Mouse (Mus musculus) G1E (cell line): ENCODE results near the gene Med23. TPM values are rescaled to one million over a fixed set of nuclear protein-coding genes. Genes with fewer than 3 reads are reported as not detected.

Experiments
- ATAC-seq: 2 replicates; pipeline ENCODE4 v1.8.0; 2016; ENCODE audit warnings: mild to moderate bottlenecking; ENCODE audit not compliant: insufficient number of reproducible peaks, poor library complexity, low FRiP score, severe bottlenecking; ENCODE audit errors: extremely low read depth
- DNase-seq: peaks from one replicate; pipeline ENCODE4 v3.0.0; 2012; ENCODE audit warnings: low spot score
- H3K27me3 ChIP-seq: 2 replicates; pipeline ENCODE4 v1.6.1; 2012; ENCODE audit warnings: mild to moderate bottlenecking, low read length, inconsistent platforms; ENCODE audit not compliant: insufficient read depth
- H3K36me3 ChIP-seq: replicated peaks from 2 replicates; pipeline ENCODE3; 2012; ENCODE audit warnings: mild to moderate bottlenecking, inconsistent platforms
- H3K4me1 ChIP-seq: 2 replicates; pipeline ENCODE4 v1.6.1; 2012; ENCODE audit warnings: low read depth, low read length, inconsistent platforms, mixed read lengths; ENCODE audit not compliant: insufficient read depth
- H3K4me3 ChIP-seq: 2 replicates; pipeline ENCODE4 v1.5.1; 2012; ENCODE audit warnings: low read depth, mild to moderate bottlenecking, inconsistent platforms, low read length, moderate library complexity, mixed read lengths
- H3K9me3 ChIP-seq: replicated peaks from 2 replicates; pipeline ENCODE4 v1.6.1; 2012; ENCODE audit warnings: inconsistent platforms
- CTCF ChIP-seq: IDR thresholded peaks from 2 replicates; pipeline ENCODE4 v1.5.1; 2012; ENCODE audit warnings: low read depth, low read length, inconsistent platforms, mixed read lengths
- GATA1 ChIP-seq: IDR thresholded peaks from 2 replicates; pipeline ENCODE4 v1.6.1; 2012; ENCODE audit warnings: borderline replicate concordance, low read length, inconsistent platforms, mixed read lengths
- GATA2 ChIP-seq: IDR thresholded peaks from 2 replicates; pipeline ENCODE4 v1.6.1; 2012; ENCODE audit warnings: low read depth, low read length, inconsistent platforms, borderline replicate concordance
- POLR2AphosphoS5 ChIP-seq: IDR thresholded peaks from 2 replicates; pipeline ENCODE4 v1.6.1; 2012; ENCODE audit warnings: low read depth, low read length, inconsistent platforms; ENCODE audit not compliant: insufficient replicate concordance
- TAL1 ChIP-seq: conservative IDR thresholded peaks from 2 replicates; pipeline ENCODE4 v1.6.1; 2012; ENCODE audit warnings: low read depth, low read length, inconsistent platforms, mixed read lengths
- polyA plus RNA-seq: library from polyadenylated mRNA; stranded (reverse); fragments of >175 nt; gene quantifications from 2 replicates; pipeline ENCODE4 v1.2.3, GENCODE M21; 2012
- total RNA-seq, 2 experiments: library from RNA; stranded (forward) in 1 of 2; stranded (reverse) in 1 of 2; fragments of 200-1000 nt in 1 of 2; fragments of >200 nt in 1 of 2; fragmentation: Nextera tagmentation in 1 of 2; gene quantifications; 2 replicates each; pipeline ENCODE4 v1.2.3; 2014 to 2017

Med23 gene
- total and polyA plus RNA-seq, 3 experiments = 13.7 to 48.9 (median 30.0) TPM

- Histone ChIP-seq H3K4me1 (no peaks in the 10 kb centered on the region), H3K36me3 (no peaks in the 10 kb centered on the region), H3K9me3 (no peaks in the 10 kb centered on the region), H3K27me3 (peaks cover 2% of the 10 kb centered on the region; the same call in 1 of the 2 replicates), H3K4me3 (no peak overlapping the region)
- DNase-seq (no peak), ATAC-seq (no peak)
- no peak for TF ChIP-seq GATA2
- TF ChIP-seq TAL1 = no peak
- no peak for TF ChIP-seq GATA1
- no peak for TF ChIP-seq POLR2AphosphoS5
- TF ChIP-seq CTCF = no peak
These were observed 56.6 kb downstream of the Med23 start for GRCm38 (mm10) chr10:24926380-24926779.

- Histone ChIP-seq H3K9me3 (no peaks in the 10 kb centered on the region), H3K27me3 (peaks cover 2% of the 10 kb centered on the region; the same call in 1 of the 2 replicates), H3K4me1 (no peaks in the 10 kb centered on the region), H3K4me3 (no peak within 1 kb of the TSS), H3K36me3 (no peaks in the 10 kb centered on the region)
- no peak for TF ChIP-seq GATA1
- no peak for TF ChIP-seq GATA2
- no peak for TF ChIP-seq TAL1
- no peak for TF ChIP-seq POLR2AphosphoS5
- no peak for TF ChIP-seq CTCF
- DNase-seq (no peak), ATAC-seq (no peak)
These were observed 57.4 kb downstream of the Med23 start, which contains the start of gene Arg1 for GRCm38 (mm10) chr10:24926962-24927720. Gene Arg1, minus strand, starts transcription at chr10:24927484.

GRCm38 (mm10) chr10:24928072-24928471 is 58.3 kb downstream of the Med23 start:
- no peak overlapping the region for H3K4me3 ChIP-seq
- DNase-seq (no peak), ATAC-seq (no peak)
- no peaks in the 10 kb centered on the region for H3K36me3 ChIP-seq
- H3K9me3 ChIP-seq = no peaks in the 10 kb centered on the region
- no peaks in the 10 kb centered on the region for H3K4me1 ChIP-seq
- TF ChIP-seq CTCF = no peak
- no peak for TF ChIP-seq GATA2
- no peak for TF ChIP-seq TAL1
- TF ChIP-seq GATA1 = no peak
- TF ChIP-seq POLR2AphosphoS5 = no peak
- H3K27me3 ChIP-seq = peaks cover 2% of the 10 kb centered on the region; the same call in 1 of the 2 replicates

- TF ChIP-seq CTCF = no peak
- no peak for TF ChIP-seq TAL1
- TF ChIP-seq GATA1 = no peak
- no peak for TF ChIP-seq GATA2
- no peak for TF ChIP-seq POLR2AphosphoS5
- DNase-seq (no peak), ATAC-seq (no peak)
- H3K36me3 ChIP-seq = no peaks in the 10 kb centered on the region
- no peaks in the 10 kb centered on the region for H3K4me1 ChIP-seq
- H3K4me3 ChIP-seq = no peak overlapping the region
- no peaks in the 10 kb centered on the region for H3K9me3 ChIP-seq
- peaks cover 2% of the 10 kb centered on the region; the same call in 1 of the 2 replicates for H3K27me3 ChIP-seq
These were observed 60.4 kb downstream of the Med23 start for GRCm38 (mm10) chr10:24930143-24930542.

GRCm38 (mm10) chr10:24947871-24948270 is 78.1 kb downstream of the Med23 start:
- Histone ChIP-seq H3K27me3 (peaks cover 15% of the 10 kb centered on the region), H3K9me3 (no peaks in the 10 kb centered on the region), H3K4me3 (no peak overlapping the region), H3K4me1 (no peaks in the 10 kb centered on the region), H3K36me3 (no peaks in the 10 kb centered on the region)
- DNase-seq (no peak), ATAC-seq (no peak)
- TF ChIP-seq GATA2 = no peak
- no peak for TF ChIP-seq POLR2AphosphoS5
- no peak for TF ChIP-seq CTCF

- H3K4me1 ChIP-seq = no peaks in the 10 kb centered on the region
- H3K27me3 ChIP-seq = peaks cover 15% of the 10 kb centered on the region
- H3K9me3 ChIP-seq = no peaks in the 10 kb centered on the region
- no peak for DNase-seq
- no peak for ATAC-seq
- H3K4me3 ChIP-seq = no peak overlapping the region
- TF ChIP-seq TAL1 (no peak), POLR2AphosphoS5 (no peak), GATA2 (no peak), GATA1 (no peak)
- no peaks in the 10 kb centered on the region for H3K36me3 ChIP-seq
These were observed 78.5 kb downstream of the Med23 start for GRCm38 (mm10) chr10:24948278-24948677.
